Mouse (Mus musculus) left cerebral cortex, postnatal 10 days (tissue): ENCODE measurements around the gene Chst1. TPM values are rescaled to one million over a fixed set of nuclear protein-coding genes. Genes with fewer than 3 reads are reported as not detected.

Experiments
- DNase-seq, 2 experiments: peaks; one replicate each; pipeline ENCODE4 v3.0.0; 2021 to 2022; ENCODE audit warnings: low spot score in 2 of 2, mixed read lengths in 1 of 2; ENCODE audit errors: extremely low spot score in 1 of 2
- intact Hi-C: fragments of 180-260 bp; cut with DNase I; formaldehyde crosslinking; loops from one replicate; pipeline ENCODE4 v1.15.1; 2025
- total RNA-seq, 2 experiments: library from RNA; stranded (reverse); gene quantifications; 2 replicates each; pipeline ENCODE4 v1.2.3; 2021

Chst1 gene
- total RNA-seq, result 100 to 1,000 TPM; 154 to 161 TPM

GRCm38 (mm10) chr2:92599487-92600347, at the start of gene Chst1:
Chst1 (plus strand) TSS chr2:92599707.
- peak in 1 of 2 experiments; percentile 74 for DNase-seq
- intact Hi-C loops, result loop anchor here (2.0 kb wide), 1 partner anchor 111 kb away; no protein-coding TSS in a partner anchor

- DNase-seq, result no peak
- intact Hi-C loops, result no loop called here
Measured at GRCm38 (mm10) chr2:92550051-92550450, 49.5 kb upstream of the Chst1 start.

- no peak for DNase-seq
- intact Hi-C loops, result no loop called here
Measured at GRCm38 (mm10) chr2:92554536-92554935, 45.0 kb upstream of the Chst1 start.

- no peak for DNase-seq
- intact Hi-C loops, result no loop called here
Measured at GRCm38 (mm10) chr2:92562930-92563329, 36.6 kb upstream of the Chst1 start.

- DNase-seq, result no peak
Measured at GRCm38 (mm10) chr2:92570623-92571022, 28.9 kb upstream of the Chst1 start.

GRCm38 (mm10) chr2:92577824-92578223, 21.7 kb upstream of the Chst1 start:
- intact Hi-C loops, result no loop called here
- DNase-seq, result no peak

More at GRCm38 (mm10) chr2:92570623-92571022, 28.9 kb upstream of the Chst1 start:
- intact Hi-C loops, result no loop called here

- intact Hi-C loops, result no loop called here
- no peak for DNase-seq
Measured at GRCm38 (mm10) chr2:92581302-92581701, 18.2 kb upstream of the Chst1 start.

GRCm38 (mm10) chr2:92582596-92582995, 16.9 kb upstream of the Chst1 start:
- DNase-seq, result no peak
- intact Hi-C loops, result no loop called here

- intact Hi-C loops, result no loop called here
- DNase-seq, result no peak
Measured at GRCm38 (mm10) chr2:92587806-92588205, 11.7 kb upstream of the Chst1 start.

- no peak for DNase-seq
- intact Hi-C loops, result no loop called here
Measured at GRCm38 (mm10) chr2:92594929-92595730, 4.4 kb upstream of the Chst1 start.

GRCm38 (mm10) chr2:92597291-92597690, 2.2 kb upstream of the Chst1 start:
- DNase-seq, result peak in 1 of 2 experiments; percentile 65
- intact Hi-C loops, result no loop called here

GRCm38 (mm10) chr2:92598941-92599486, 493 bp upstream of the Chst1 start:
- intact Hi-C loops, result no loop called here
- DNase-seq, result no peak

- intact Hi-C loops, result loop anchor here (2.0 kb wide), 1 partner anchor 112 kb away; no protein-coding TSS in a partner anchor
- no peak for DNase-seq
Measured at GRCm38 (mm10) chr2:92600348-92600670, 802 bp downstream of the Chst1 start.

GRCm38 (mm10) chr2:92601246-92601645, 1.7 kb downstream of the Chst1 start:
- intact Hi-C loops, result loop anchor here (2.0 kb wide), 1 partner anchor 112 kb away; no protein-coding TSS in a partner anchor
- no peak for DNase-seq

GRCm38 (mm10) chr2:92602073-92602472, 2.6 kb downstream of the Chst1 start:
- intact Hi-C loops, result no loop called here
- no peak for DNase-seq

GRCm38 (mm10) chr2:92603591-92603990, 4.1 kb downstream of the Chst1 start:
- no peak for DNase-seq
- intact Hi-C loops, result no loop called here

GRCm38 (mm10) chr2:92604565-92604964, 5.1 kb downstream of the Chst1 start:
- DNase-seq, result no peak
- intact Hi-C loops, result no loop called here

GRCm38 (mm10) chr2:92605995-92606394, 6.5 kb downstream of the Chst1 start:
- peak in 1 of 2 experiments; percentile 75 for DNase-seq
- intact Hi-C loops, result loop anchor here (5.0 kb wide), 2 partner anchors 86 to 206 kb away; no protein-coding TSS in a partner anchor

GRCm38 (mm10) chr2:92607153-92607552, 7.6 kb downstream of the Chst1 start:
- intact Hi-C loops, result loop anchor here (5.0 kb wide), 2 partner anchors 85 to 205 kb away; no protein-coding TSS in a partner anchor
- no peak for DNase-seq
